ENCODE assay signal across 23 mouse cellular contexts in genomic region chr17:85218054-85218453, GRCm38 (mm10).
DNase-seq lines count a peak whose midpoint lies in the region; ATAC-seq and TF ChIP-seq lines count a peak whose summit lies in the region.
"Had no signal": no experiment of that assay in that cellular context is flagged by ENCODE, and none has a peak within 500 bp of the region (broad histone marks: within the 10 kb centered on the region; RNA-seq: fewer than 3 reads in every experiment).

No protein-coding gene starts in this region.

- peak; percentile 98 for TF ChIP-seq EP300 in CH12.LX (IDR thresholded peaks at IDR 0.05; ENCODE audit: low read length)

- peaks cover 8 to 21% of the 10 kb centered on the region in 2 experiments for H3K4me1 ChIP-seq in CH12.LX (ENCODE audit: control insufficient read depth in 1 of 2, insufficient read depth in 2 of 2)
- H3K4me1 ChIP-seq: embryonic facial prominence, embryonic 12.5 days; forebrain, embryonic 13.5 days; forebrain, embryonic 15.5 days had no signal

- no peak overlapping the region for H3K4me3 ChIP-seq in CH12.LX (replicated peaks in 1 of 3; ENCODE audit: low read depth in 2 of 3, low read length in 2 of 3, poor library complexity in 1 of 3)
- H3K4me3 ChIP-seq: embryonic facial prominence, embryonic 10.5 days; embryonic facial prominence, embryonic 12.5 days; forebrain, embryonic 13.5 days; forebrain, embryonic 15.5 days had no signal

- in situ Hi-C loops in CH12.LX (cut with MboI; ENCODE audit: low pct_ligation_motif_present, low pct_unique_long_range_greater_than_20kb, low sequenced_read_pairs): no loop called here

- no peak for TF ChIP-seq POLR2A in CH12.LX (IDR thresholded peaks at IDR 0.05; ENCODE audit: low read depth, low read length)

- dilution Hi-C loops in CH12.LX (cut with MboI; ENCODE audit: extremely low pct_ligation_motif_present, extremely low pct_unique_long_range_greater_than_20kb, low sequenced_read_pairs): no loop called here

- no peak overlapping the region for H3K27ac ChIP-seq in CH12.LX (ENCODE audit: insufficient read depth, low read depth)
- H3K27ac ChIP-seq: embryonic facial prominence, embryonic 10.5 days; embryonic facial prominence, embryonic 12.5 days; forebrain, embryonic 13.5 days; forebrain, embryonic 15.5 days had no signal

- H3K36me3 ChIP-seq in CH12.LX (replicated peaks in 1 of 2; ENCODE audit: control insufficient read depth in 1 of 2, insufficient read depth in 1 of 2, low read length in 1 of 2): no peaks in the 10 kb centered on the region
- H3K36me3 ChIP-seq: embryonic facial prominence, embryonic 10.5 days; embryonic facial prominence, embryonic 12.5 days; forebrain, embryonic 15.5 days had no signal

- ATAC-seq in megakaryocyte, adult 5-6 weeks (ENCODE audit: poor library complexity, severe bottlenecking): peak; percentile 49
- ATAC-seq: CD4-positive, CD25-positive, alpha-beta regulatory T cell, adult 4 months; forebrain, embryonic 13.5 days; forebrain, embryonic 15.5 days had no signal

- DNase-seq in spleen, postnatal 36 days (ENCODE audit: low spot score in 2 of 2): peak; percentile 7 to 16
- DNase-seq in spleen, adult 12 weeks (ENCODE audit: low spot score): no peak
- peak; percentile 82 for DNase-seq in CH12.LX (ENCODE audit: extremely low read depth)
- no peak for DNase-seq in thymus, postnatal 14 days
- no peak for DNase-seq in lung, adult 18-20 months
- no peak for DNase-seq in lung, postnatal 10 days
- DNase-seq: adrenal gland, adult 2 months; adrenal gland, postnatal 10 days; adrenal gland, postnatal 25 days; B cell, adult 2 months; cerebellum, adult 11 months; cerebellum, adult 18-20 months; cerebellum, adult 8-10 months; cerebellum, adult 9-11 months; cerebellum, postnatal 14 days; cerebellum, postnatal 36 days; forebrain, postnatal 0 days had no signal

- TF ChIP-seq RAD21 in CH12.LX (IDR thresholded peaks at IDR 0.05; ENCODE audit: low read depth, low read length): peak; percentile 2

- H3K27me3 ChIP-seq in CH12.LX (replicated peaks): no peaks in the 10 kb centered on the region
- H3K27me3 ChIP-seq: embryonic facial prominence, embryonic 12.5 days; forebrain, embryonic 13.5 days; forebrain, embryonic 15.5 days had no signal

- no peaks in the 10 kb centered on the region for H3K79me2 ChIP-seq in CH12.LX (replicated peaks; ENCODE audit: control insufficient read depth, extremely low read depth, insufficient read depth, poor library complexity, severe bottlenecking)

- no peak overlapping the region for H3K9ac ChIP-seq in CH12.LX (ENCODE audit: insufficient read depth, low read depth)
- H3K9ac ChIP-seq: embryonic facial prominence, embryonic 12.5 days; forebrain, embryonic 13.5 days; forebrain, embryonic 15.5 days; forebrain, postnatal 0 days had no signal

- TF ChIP-seq CTCF in CH12.LX (conservative IDR thresholded peaks at IDR 0.05 in 1 of 2, IDR thresholded peaks at IDR 0.05 in 1 of 2; ENCODE audit: low read depth in 2 of 2, low read length in 2 of 2): no peak

- H3K4me2 ChIP-seq in CH12.LX (ENCODE audit: insufficient read depth, low read depth, poor library complexity, severe bottlenecking): peak overlapping the region; percentile 67
- H3K4me2 ChIP-seq: embryonic facial prominence, embryonic 12.5 days; forebrain, embryonic 13.5 days; forebrain, embryonic 15.5 days had no signal

- peaks cover 7% of the 10 kb centered on the region for H3K9me3 ChIP-seq in CH12.LX (replicated peaks; ENCODE audit: low read length)
- H3K9me3 ChIP-seq: embryonic facial prominence, embryonic 12.5 days; forebrain, embryonic 15.5 days had no signal

TF ChIP-seq in CH12.LX, 34 proteins besides CTCF, POLR2A, EP300 and RAD21:
- TF ChIP-seq MYC (IDR thresholded peaks at IDR 0.05; ENCODE audit: low read depth, low read length) (0 out of 2 replicates have a peak, but pooled peaks have one; percentile 52), USF1 (IDR thresholded peaks at IDR 0.05; ENCODE audit: low read depth, low read length) (no peak; the same call in 1 of the 2 replicates), UBTF (IDR thresholded peaks at IDR 0.05; ENCODE audit: low read depth, low read length) (no peak), NELFE (IDR thresholded peaks at IDR 0.05; ENCODE audit: low read depth, low read length) (no peak), JUN (IDR thresholded peaks at IDR 0.05; ENCODE audit: insufficient read depth, low read depth, low read length) (peak; percentile 84), ZC3H11A (IDR thresholded peaks at IDR 0.05; ENCODE audit: low read depth, low read length) (no peak), JUND (conservative IDR thresholded peaks at IDR 0.05; ENCODE audit: low read depth, low read length) (peak; percentile 93), E2F4 (IDR thresholded peaks at IDR 0.05; ENCODE audit: insufficient replicate concordance, low read depth, low read length) (no peak), IRF4 (IDR thresholded peaks at IDR 0.05; ENCODE audit: low read depth, low read length) (peak; percentile 98), TCF12 (IDR thresholded peaks at IDR 0.05; ENCODE audit: low read depth, low read length) (peak; percentile 79), ZKSCAN1 (IDR thresholded peaks at IDR 0.05; ENCODE audit: borderline replicate concordance, low read depth, low read length) (no peak), MAFK (IDR thresholded peaks at IDR 0.05; ENCODE audit: insufficient replicate concordance, low read length) (peak; percentile 75), GABPA (IDR thresholded peaks at IDR 0.05; ENCODE audit: insufficient replicate concordance, low read depth, low read length) (no peak), ZMIZ1 (IDR thresholded peaks at IDR 0.05; ENCODE audit: low read depth, low read length) (peak; percentile 72; the same call in 1 of the 2 replicates), CHD2 (IDR thresholded peaks at IDR 0.05; ENCODE audit: low read length) (peak; percentile 76), TBP (conservative IDR thresholded peaks at IDR 0.05; ENCODE audit: low read depth, low read length) (0 out of 2 replicates have a peak, but pooled peaks have one; percentile 16), MAZ (IDR thresholded peaks at IDR 0.05; ENCODE audit: low read depth, low read length) (peak; percentile 49; the same call in 1 of the 2 replicates), MEF2A (IDR thresholded peaks at IDR 0.05; ENCODE audit: borderline replicate concordance, low read depth, low read length) (peak; percentile 79), ETS1 (conservative IDR thresholded peaks at IDR 0.05; ENCODE audit: low read depth, low read length) (peak; percentile 82), RCOR1 (conservative IDR thresholded peaks at IDR 0.05; ENCODE audit: low read depth, low read length) (peak; percentile 94), MXI1 (IDR thresholded peaks at IDR 0.05; ENCODE audit: low read depth, low read length) (peak; percentile 58; the same call in 1 of the 2 replicates), ZNF384 (IDR thresholded peaks at IDR 0.05; ENCODE audit: low read depth, low read length) (peak; percentile 51; the same call in 1 of the 2 replicates), SMC3 (IDR thresholded peaks at IDR 0.05; ENCODE audit: low read depth, low read length) (peak; percentile 20), PAX5 (IDR thresholded peaks at IDR 0.05; ENCODE audit: low read length) (no peak), NRF1 (IDR thresholded peaks at IDR 0.05; ENCODE audit: low read depth, low read length) (no peak), USF2 (conservative IDR thresholded peaks at IDR 0.05; ENCODE audit: low read depth, low read length) (no peak), HCFC1 (IDR thresholded peaks at IDR 0.05; ENCODE audit: low read depth, low read length) (peak; percentile 31; the same call in 1 of the 2 replicates), KAT2A (IDR thresholded peaks at IDR 0.05; ENCODE audit: insufficient replicate concordance, low read length) (no peak), SIN3A (IDR thresholded peaks at IDR 0.05; ENCODE audit: low read length) (peak; percentile 73; the same call in 1 of the 2 replicates), ELF1 (IDR thresholded peaks at IDR 0.05; ENCODE audit: low read depth, low read length) (peak; percentile 62), POLR2AphosphoS2 (IDR thresholded peaks at IDR 0.05; ENCODE audit: low read depth, low read length) (no peak), BHLHE40 (IDR thresholded peaks at IDR 0.05; ENCODE audit: low read depth, low read length) (peak; percentile 63), MAX (IDR thresholded peaks at IDR 0.05; ENCODE audit: low read length) (peak; percentile 49), CHD1 (IDR thresholded peaks at IDR 0.05; ENCODE audit: low read depth, low read length) (no peak)

Comparison
In these comparisons a context has a peak if more than half of its experiments do, and no peak if none do; other contexts are left out.
1. DNase-seq: peak in spleen, postnatal 36 days (2 of 2) and CH12.LX (single experiment); none in spleen, adult 12 weeks (single experiment), thymus, postnatal 14 days (single experiment), lung, adult 18-20 months (0 of 2) and lung, postnatal 10 days (single experiment).